Mouse (Mus musculus): ENCODE measurements around the gene Nek10.
"Not testable (repeated sequence)": the region's sequence is repeated elsewhere in the genome, so short reads cannot be mapped to it uniquely, and the experiment has no call there.

Nek10 gene

DNA sequence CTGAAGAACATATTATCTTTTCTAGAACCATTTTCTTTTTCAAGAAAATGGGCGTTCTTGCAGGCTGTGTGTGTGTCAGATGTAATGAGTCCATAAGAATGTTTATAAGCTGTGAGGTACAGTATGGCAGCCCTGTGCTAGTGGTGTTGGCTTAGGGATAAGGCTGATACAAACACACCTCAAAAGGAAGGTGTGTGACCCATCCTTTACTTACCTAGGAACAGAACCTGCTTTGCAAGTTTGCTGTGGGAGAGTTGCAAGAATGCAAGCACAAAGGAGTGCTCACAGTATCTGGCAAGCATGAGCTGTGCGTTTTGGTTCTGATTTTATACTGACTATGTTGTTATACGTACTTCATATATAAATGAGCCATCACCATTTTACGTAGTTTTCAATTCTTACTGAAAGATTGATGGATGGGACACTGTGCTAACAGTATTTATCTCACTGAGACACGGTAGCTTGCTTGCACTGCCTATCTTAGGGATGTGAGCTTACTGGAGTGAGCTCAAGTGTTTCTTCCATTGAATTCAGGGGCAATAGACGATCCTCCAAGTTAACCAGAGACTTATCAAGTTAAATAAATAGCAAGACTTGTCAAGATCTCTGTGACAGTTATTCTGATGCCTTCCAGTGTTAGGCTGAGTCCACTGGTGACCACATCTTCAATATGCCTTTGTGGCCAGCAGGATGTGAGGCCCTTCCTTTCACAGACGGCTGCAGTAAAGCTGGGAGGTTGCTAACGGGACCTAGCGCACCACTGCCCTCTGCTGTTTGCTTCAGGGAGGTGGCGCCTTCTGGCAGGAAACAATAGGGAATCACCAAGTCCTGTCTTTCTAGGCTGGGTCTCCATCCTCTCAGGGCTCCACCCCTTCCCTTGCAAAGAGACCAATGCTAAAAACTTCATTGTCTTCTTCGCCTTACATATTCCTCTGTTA is 181.8 kb downstream of the Nek10 start:
- peak; percentile 38 for DNase-seq (ENCODE audit: low spot score)

DNA sequence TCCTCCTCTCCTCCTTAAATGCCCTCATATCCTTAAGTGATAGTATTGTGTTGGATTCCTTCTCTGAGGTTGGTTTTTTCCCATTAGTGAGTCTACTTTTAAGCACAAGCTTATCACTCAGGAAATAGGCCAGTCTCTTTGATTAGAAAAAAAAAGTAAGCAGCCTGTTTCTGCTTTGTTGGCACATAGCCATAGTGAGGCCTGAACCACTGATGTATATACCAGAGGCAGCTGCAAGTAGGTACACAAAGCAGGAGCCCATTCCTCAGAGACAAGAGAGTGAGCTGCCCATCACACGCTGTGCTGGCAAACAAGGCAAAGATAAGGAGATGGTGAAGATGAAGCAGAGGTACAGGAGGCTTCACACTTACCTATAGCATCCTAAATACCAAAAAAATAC is 184.2 kb downstream of the Nek10 start:
- no peak for DNase-seq (ENCODE audit: low spot score)

DNA sequence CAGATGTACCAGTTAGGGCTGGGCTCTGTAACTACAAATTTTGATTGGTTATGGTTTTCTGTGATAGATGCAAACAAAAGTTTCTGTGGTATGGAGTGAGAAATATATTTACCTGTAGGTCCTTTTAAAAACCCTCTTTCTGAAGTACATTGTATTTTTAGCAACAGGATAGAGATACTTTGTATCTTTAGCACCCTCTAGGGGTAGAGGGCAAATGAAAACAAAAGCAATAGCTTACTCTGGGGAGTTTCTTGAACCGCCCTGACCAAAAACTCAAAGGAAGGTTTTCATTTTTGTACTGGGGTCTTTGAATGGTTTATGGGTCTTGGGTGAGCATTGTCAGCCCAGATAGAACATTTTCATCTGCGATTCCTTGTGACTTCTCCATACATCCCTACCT is 188.4 kb downstream of the Nek10 start:
- DNase-seq (ENCODE audit: low spot score) = no peak

DNA sequence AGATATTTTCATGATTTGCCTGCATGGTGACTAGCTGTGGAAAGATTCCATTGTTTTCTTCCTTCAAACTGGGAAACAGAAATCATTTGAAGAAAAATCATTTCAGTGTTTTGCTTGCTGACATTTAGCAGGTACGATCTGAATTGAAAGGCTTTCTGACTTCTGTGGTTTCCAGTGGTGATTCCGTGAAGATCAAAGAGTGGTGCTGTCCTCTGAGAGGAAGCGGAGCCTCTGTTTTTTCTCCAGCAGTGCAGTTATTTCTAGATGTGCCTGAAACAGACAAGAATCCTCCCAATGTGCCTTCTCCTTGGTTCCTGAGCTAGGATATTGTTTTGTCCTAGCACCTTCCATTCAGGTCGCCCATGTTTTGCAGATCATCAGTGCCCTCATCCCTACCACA is 208.2 kb downstream of the Nek10 start:
- no peak for DNase-seq (ENCODE audit: low spot score)

DNA sequence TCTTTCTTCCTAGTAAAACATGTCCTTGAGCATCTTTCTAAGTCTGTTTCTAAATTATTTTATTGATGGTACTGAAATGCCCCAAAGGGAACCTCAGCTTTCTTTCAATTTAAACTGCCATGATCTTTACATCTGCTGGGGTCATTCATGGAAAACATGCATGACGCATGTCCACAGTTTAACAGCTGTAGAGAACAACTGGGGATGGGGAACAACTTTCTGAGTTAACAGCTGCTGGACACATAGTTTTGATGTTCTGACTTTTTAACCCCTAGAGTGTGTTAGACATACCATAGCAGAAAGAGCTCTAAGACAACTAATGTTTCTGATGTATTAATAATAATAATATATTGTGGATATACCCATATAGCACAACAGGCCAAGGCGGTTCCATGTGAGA is 211.6 kb downstream of the Nek10 start:
- DNase-seq (ENCODE audit: low spot score) = no peak

DNA sequence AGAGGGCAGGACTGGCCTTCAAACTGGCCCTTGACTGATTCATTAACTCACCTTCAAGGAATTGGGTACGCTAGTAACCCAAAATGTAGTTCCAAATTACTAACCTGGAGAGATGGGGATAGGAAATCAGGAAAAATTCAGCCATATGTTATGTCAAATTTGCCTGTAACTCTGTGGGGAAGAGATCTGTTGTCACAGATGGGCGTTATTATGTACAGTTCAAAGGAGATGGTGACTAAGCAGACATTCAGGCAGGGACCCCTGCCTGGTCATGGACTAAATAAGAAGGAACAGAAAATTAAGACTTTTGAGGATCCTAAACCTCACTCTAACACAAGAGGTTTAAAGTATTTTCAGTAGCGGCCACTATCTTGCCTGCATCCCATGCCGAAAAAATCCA is 227.4 kb downstream of the Nek10 start:
- DNase-seq (ENCODE audit: low spot score) = not testable (repeated sequence)

DNA sequence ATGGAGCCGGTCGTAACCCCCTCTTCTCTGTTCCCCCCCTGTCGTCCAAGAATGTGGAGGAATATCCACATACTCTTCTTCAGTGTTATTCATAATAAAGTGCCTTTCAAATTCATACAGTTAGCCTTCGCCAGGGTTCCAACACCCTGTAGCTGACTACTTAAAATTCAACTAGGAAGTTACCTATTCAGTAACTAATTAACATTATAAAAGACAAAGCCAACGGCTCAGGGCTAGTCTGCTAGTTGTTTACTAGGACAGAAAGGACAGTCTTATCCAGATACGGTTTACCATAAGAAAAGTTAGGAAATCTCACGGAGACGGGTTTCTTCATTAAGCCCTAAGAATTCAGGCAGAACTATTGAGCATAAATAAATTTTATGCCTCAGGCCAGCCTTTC is 231.4 kb downstream of the Nek10 start:
- DNase-seq (ENCODE audit: low spot score) = not testable (repeated sequence)

DNA sequence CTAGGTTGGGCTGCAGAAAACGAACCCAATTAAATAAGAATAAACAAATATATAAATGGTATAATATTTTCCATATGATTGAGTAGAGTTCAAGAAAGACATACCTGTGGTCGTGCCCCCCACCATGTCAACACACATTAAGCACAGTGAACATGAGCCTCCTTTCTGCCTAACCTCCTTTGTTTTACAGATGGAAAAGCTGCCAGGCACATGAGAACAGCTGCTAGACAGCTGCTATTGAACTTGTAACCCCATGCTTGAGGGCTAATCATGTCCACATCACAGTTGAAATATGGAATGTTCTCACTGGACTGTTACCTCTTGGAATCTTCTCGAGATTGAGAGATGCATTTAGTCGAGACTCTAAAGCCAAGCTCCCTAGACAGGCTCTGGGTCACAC is 245.0 kb downstream of the Nek10 start:
- DNase-seq (ENCODE audit: low spot score) = no peak

DNA sequence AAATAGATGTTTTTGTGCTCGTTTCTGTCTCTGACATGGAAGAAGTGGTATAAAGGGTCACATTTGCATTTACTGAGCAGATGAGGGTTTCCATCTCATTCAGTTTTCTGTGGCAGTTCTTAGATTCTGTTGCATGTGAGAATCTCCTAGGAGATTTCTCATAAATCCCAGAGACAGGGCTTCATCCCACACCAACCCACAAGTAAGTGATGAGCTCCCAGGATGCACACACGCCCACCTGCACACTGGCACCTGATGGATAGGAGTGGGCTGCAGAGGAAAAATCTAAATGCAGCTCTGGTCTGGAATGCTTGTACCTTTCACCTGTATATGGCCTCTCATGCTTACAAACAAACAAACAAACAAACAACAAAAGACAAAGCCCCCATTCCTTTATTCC is 258.3 kb downstream of the Nek10 start:
- no peak for DNase-seq (ENCODE audit: low spot score)

All from c-Kit-positive CD71-positive TER-119-positive erythroid progenitor cells, embryonic 14.5 days (primary cell).